ENCODE assay signal across 15 mouse cellular contexts in genomic region chr8:124853511-124853910, GRCm38 (mm10).
"Had no signal": no experiment of that assay in that cellular context is flagged by ENCODE, and none has a peak within 500 bp of the region (broad histone marks: within the 10 kb centered on the region; RNA-seq: fewer than 3 reads in every experiment).

No protein-coding gene starts in this region.

- H3K4me2 ChIP-seq: lung, embryonic 14.5 days; midbrain, embryonic 12.5 days; neural tube, embryonic 12.5 days; stomach, embryonic 15.5 days had no signal

- H3K9me3 ChIP-seq: stomach, embryonic 15.5 days had no signal

- ATAC-seq: midbrain, embryonic 16.5 days had no signal

- DNase-seq: lung, adult 18-20 months; lung, embryonic 14.5 days; lung, postnatal 10 days; lung, postnatal 4 days; midbrain, embryonic 14.5 days; right cerebral cortex, postnatal 14 days; thymus, adult 2 months; thymus, postnatal 25 days; thymus, postnatal 4 days had no signal

- H3K4me1 ChIP-seq: midbrain, embryonic 10.5 days; midbrain, embryonic 12.5 days; neural tube, embryonic 12.5 days; stomach, embryonic 15.5 days had no signal

- H3K9ac ChIP-seq: lung, embryonic 14.5 days; midbrain, embryonic 12.5 days; neural tube, embryonic 12.5 days; stomach, embryonic 15.5 days had no signal

- H3K27me3 ChIP-seq: midbrain, embryonic 12.5 days; neural tube, embryonic 12.5 days; stomach, embryonic 15.5 days had no signal

- H3K27ac ChIP-seq: midbrain, embryonic 10.5 days; midbrain, embryonic 12.5 days; neural tube, embryonic 12.5 days; stomach, embryonic 15.5 days; stomach, postnatal 0 days had no signal

- H3K4me3 ChIP-seq: midbrain, embryonic 10.5 days; midbrain, embryonic 12.5 days; neural tube, embryonic 12.5 days; stomach, embryonic 15.5 days had no signal
